Mouse (Mus musculus): ENCODE measurements around the gene Kctd11. TPM values are rescaled to one million over a fixed set of nuclear protein-coding genes. Genes with fewer than 3 reads are reported as not detected.
A peak's percentile ranks its signal among the peaks of the same experiment; 100 is the strongest.
"Not testable (repeated sequence)": the region's sequence is repeated elsewhere in the genome, so short reads cannot be mapped to it uniquely, and the experiment has no call there.

Kctd11 gene
- total RNA-seq, 4 experiments from 2014 or later, result 2.0 to 2.6 (median 2.4) TPM

DNA sequence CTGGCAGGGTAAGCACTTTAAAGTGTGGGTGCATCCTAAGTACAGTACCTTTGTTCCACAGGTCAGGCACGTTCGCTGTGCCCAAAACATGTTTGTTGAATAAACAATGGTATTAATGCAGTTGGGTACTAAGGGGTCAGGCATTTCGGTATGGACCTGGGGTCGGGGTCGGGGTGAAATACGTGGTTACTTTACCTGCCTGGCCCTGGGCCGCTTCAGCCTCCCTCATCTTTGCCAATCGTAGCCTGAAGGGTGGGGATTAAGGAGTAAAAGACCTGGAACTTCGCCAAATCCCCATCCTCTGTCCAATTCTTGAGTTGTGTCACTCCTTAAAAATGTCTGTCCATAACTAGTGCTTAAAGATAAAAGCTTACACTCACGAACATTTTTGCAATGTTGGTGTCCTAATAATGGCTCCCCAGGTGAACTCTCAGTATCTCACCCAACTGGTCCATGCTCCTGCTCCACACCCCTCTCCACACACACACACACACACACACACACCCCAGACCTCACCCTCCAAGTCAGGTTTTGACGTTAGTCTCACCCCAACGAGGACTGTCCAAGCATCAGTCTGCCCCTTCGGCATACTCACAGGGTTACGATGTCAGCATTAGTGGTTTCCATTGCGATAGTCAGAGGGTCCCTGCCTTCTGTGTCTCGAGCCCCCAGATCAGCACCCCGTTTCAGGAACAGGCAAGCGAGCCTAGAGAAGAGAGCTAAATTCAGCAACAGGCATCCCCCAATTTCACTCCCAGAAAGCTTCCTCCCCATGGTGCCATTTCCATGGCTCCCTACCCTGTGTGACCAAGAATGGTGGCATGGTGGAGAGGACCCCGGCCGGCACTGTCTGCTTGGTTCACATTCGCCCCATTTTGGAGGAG lies 823 bp upstream of the Kctd11 start:
- no peak for DNase-seq (ENCODE audit: low spot score)

- no peak for DNase-seq (ENCODE audit: low spot score)
Observed at GRCm38 (mm10) chr11:69880506-69880852, 727 bp downstream of the Kctd11 start.

DNA sequence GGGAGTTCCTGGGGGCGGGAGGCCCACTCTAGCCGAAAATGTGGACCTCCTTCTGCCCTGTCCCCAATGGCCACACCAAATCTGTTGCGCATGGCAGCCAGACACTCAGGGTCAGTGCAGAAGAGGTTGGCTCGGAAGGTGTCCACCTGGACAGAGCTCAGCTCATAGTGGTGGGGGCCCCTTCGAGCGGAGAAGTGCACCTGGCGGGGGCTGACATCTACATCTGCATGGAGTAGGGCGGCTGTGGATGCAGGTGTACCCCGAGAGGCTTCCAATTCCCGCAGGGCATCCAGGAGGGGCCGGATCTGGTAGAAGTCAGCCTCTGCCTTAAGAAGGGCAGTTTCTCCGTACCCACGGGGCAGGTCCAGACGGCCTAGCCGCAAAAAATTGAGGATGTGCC lies 1.5 kb downstream of the Kctd11 start:
- no peak for DNase-seq (ENCODE audit: low spot score)

GRCm38 (mm10) chr11:69878952-69879351 lies 2.3 kb downstream of the Kctd11 start:
- no peak for DNase-seq (ENCODE audit: low spot score)

- no peak for DNase-seq (ENCODE audit: low spot score)
Observed at GRCm38 (mm10) chr11:69878399-69878798, 2.8 kb downstream of the Kctd11 start.

GRCm38 (mm10) chr11:69877878-69878277 lies 3.3 kb downstream of the Kctd11 start, which contains the start of gene Tmem95:
TSS of gene Tmem95 (minus strand) at chr11:69878018.
- DNase-seq (ENCODE audit: low spot score), result no peak

DNA sequence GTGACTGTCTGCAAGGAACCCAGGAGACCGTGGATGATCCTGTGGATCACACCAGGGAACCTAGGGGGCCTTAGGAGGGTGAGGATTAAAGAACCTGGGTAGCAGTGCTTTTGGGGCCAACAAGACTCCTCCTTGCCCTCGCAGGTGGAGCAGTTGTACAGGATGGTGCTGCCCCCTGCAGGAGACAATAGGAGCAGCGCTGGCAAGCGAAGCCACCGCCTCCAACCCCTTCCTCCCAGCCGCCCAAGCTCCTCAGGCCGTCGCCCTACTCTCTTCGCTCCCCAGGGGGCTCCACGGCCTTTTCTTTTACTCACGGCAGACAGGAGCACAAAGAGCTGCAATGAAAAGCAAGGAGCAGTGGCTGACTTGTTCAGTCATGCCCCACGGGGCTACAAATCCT lies 4.3 kb downstream of the Kctd11 start:
- DNase-seq (ENCODE audit: low spot score), result peak; percentile 89

GRCm38 (mm10) chr11:69876186-69876585 lies 5.0 kb downstream of the Kctd11 start:
- DNase-seq (ENCODE audit: low spot score), result peak; percentile 89

GRCm38 (mm10) chr11:69872451-69872850 lies 8.8 kb downstream of the Kctd11 start:
- DNase-seq (ENCODE audit: low spot score), result no peak

DNA sequence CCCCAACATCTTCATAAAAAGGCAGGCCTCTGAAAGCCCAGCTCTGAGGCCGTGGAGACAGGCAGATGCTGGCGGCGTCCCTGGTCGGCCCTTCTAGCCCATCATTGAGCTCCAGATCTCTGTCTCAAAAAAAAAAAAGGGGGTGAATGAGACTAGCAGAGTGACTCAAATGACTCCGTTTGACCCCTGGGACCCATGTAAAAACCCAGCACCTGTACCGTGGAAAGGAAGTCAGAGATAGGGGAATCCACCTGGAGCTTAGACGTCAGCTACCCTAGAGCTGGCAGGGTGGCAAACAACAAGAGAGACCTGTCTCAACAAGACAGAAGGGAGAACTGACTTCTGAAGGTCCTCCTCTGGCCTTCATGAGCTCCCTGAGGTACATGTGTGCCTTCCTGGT lies 9.4 kb downstream of the Kctd11 start:
- DNase-seq (ENCODE audit: low spot score), result no peak

DNA sequence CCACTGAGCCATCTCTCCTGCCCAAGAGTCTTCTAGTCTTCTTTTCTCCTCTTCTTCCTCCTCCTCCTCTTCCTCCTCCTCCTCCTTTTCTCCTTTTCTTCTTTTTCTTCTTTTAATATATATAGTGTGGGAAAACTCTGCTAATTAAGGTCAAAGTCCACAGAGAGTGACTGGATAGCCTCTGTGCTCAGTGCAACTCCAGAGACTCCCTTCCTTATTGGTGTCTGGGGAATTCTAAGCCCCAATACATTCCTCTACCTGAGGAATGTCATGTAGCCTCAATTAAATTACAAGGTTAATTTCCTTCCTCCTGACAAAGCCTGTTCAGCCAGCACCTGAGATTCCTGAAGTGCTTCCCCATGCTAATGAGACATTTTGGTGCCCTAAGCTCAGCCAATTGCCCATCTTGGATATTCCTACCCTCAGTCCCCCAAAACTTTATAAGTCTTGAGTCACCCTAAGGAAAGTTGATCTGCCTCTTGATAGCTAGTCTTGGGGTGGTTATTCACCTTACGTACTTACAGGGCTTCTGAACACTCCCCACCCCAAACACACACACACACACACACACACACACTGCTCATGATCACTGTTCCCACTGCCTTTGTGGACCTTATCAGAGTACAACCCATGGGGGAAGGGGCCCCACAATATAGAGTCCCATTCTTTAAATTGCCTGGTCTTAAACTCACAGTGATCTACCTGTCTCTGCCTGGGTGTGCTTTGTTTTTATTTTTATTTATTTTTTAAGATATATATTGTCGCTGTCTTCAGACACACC lies 10.7 kb downstream of the Kctd11 start:
- no peak for DNase-seq (ENCODE audit: low spot score)

DNA sequence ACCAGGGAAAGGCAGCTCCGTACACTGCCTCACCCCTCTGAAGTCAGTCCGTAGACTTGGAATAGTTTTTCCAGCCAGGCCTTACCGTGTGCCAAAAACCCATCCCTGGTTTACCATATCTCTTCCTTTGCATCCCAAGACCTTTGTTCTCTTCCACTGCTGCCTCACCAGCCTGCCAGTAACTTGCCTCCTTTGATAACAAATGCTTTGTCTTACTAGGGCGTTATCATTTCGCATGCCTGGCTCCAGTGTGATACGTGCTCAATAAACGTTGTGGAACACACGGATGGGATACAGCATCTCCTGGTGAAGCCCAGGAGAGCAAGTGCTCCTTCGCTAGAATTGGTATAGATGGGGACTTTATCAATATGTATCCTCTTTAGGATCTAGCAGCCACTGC lies 13.9 kb downstream of the Kctd11 start:
- DNase-seq (ENCODE audit: low spot score), result no peak

DNA sequence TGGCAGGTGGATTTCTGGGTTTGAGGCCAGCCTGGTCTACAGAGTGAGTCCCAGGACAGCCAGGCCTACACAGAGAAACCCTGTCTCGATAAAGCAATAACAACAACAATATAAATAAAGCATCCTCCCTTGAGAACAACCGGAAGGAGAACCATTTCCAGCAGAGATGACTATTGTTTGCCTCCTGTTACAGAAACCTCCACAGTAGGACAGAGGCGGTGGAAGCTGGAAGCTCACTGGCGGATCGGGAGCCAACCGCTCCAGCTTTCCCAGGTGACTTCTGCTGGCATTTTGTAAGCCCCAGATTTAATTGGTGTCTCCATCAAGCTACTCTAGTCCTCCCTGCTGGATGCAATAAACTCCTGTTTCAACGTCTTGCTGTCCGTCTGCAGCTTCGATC lies 15.6 kb downstream of the Kctd11 start:
- DNase-seq (ENCODE audit: low spot score), result no peak

DNA sequence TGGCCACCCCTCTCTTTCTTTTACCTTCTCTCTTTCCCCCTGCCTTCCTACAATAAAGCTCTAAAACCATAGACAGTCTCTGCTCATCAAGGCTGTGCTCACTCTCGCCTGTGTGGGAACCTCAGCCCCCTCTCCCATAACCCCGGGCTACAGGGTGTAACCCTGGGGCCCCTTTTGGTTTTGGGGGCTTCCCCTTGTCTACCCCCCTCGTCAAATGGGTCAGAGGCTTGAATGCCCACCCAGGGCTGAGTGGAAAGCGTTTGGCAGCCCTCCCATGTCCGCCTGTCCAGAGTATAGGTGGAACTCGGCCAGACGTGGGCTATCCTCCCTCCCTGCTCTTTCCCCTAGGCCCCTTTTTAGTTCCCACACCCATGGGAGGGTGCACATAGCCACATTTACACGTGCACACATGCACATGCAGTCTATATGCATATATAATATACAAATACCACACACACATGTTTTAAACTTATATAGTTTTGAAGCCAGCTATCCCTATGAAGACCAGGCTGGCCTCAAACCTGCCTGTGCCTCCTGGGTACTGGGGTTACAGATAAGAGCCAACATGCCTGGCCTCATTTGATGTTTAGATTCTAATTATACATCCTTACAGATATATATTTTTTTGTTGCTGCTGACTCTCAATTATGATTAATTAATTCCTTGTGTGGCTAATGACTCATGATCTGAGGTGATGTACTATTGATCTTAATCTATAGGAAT lies 16.9 kb downstream of the Kctd11 start:
- no peak for DNase-seq (ENCODE audit: low spot score)

DNA sequence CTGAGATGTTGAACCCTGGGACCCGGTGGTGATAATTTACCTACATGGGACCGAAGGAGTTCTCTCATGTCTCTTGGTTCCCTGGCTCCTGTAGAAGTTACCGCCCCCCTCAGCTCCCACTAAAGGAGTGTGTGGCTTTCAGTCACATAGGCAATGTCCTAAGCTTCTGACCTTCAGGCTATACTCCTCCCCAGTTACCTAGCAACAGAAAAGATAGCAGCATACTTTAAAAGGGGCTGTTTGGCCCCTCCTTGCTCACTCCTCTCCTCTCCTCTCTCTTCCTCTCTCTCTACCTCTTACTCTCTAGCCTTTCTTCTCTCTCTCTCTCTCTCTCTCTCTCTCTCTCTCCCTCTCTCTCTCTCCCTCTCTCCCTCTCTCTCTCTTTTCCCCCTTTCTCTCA lies 17.5 kb downstream of the Kctd11 start:
- not testable (repeated sequence) for DNase-seq (ENCODE audit: low spot score)

DNA sequence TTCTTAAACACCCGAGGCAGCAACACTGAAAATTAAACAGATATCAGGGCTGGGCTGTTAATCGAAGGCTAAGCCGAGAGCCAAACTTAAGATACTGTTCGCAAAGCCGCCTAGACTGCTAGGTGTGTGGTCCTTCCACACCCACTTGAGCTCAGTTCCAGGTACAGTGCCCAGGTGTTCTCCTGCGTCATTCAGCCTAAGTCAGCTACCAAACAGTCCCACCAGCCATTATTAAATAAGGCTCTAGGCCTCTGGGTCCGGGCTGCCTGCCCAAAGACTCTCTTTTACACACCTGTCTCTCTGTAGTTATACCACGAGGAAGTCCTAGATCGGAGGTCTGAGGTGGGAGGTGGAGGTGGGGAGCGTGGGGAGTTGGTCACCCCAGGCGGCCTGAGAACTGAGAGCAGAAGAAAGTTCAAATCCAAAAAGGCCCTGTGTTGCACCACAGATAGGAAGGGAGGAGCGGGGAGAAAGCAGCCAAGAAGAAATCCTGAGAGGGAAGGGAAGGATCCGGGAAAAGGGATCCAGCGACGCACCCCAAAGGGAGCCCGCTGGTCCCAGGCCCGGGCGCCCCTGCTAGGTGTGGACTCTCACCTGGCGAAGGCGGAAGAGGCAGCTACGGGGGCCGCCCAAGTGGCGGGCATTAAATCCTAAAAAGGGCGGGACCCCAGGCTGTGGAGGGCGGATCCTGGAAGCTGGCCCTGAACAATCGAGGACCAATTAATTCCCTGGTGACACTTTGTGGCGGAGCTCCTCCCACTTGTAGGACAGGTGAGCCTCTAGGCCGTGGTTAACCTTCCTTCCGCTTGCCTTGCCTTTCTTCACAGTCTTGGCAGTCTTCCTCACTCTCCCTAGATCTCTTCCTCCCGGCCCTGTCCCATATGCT lies 22.9 kb downstream of the Kctd11 start, which contains the start of gene Tnk1:
Gene Tnk1, minus strand, starts transcription at position 618 of the 886 bp plus-strand sequence.
- no peak for DNase-seq (ENCODE audit: low spot score)

GRCm38 (mm10) chr11:69855347-69855746 lies 25.9 kb downstream of the Kctd11 start:
- DNase-seq (ENCODE audit: low spot score), result no peak

DNA sequence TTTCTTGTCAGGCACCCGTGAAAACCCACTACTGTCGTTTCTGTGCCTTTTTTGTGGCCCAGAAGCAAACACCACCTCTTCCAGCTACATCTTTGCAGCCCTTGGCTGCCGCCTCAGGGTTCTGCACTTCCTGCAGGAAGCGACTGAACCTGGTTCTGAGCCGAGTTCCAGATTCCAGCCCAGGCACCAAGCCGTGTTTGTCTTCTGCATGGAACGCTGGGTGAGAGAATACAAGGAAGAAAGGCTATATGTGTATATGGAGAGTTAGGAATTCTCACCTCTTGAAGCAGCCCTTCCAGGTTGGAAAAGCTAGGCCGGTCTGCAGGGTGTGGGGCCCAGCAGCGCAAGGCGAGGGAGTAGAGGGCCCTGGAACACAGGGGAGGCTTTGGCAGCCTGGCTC lies 26.5 kb downstream of the Kctd11 start:
- no peak for DNase-seq (ENCODE audit: low spot score)

GRCm38 (mm10) chr11:69853994-69854393 lies 27.2 kb downstream of the Kctd11 start:
- no peak for DNase-seq (ENCODE audit: low spot score)

- DNase-seq (ENCODE audit: low spot score), result no peak
Observed at GRCm38 (mm10) chr11:69850754-69851153, 30.5 kb downstream of the Kctd11 start.

- no peak for DNase-seq (ENCODE audit: low spot score)
Observed at GRCm38 (mm10) chr11:69849884-69850283, 31.3 kb downstream of the Kctd11 start.
